Comparison of ENCODE assay signal across 7 mouse cellular contexts in the genomic region with DNA sequence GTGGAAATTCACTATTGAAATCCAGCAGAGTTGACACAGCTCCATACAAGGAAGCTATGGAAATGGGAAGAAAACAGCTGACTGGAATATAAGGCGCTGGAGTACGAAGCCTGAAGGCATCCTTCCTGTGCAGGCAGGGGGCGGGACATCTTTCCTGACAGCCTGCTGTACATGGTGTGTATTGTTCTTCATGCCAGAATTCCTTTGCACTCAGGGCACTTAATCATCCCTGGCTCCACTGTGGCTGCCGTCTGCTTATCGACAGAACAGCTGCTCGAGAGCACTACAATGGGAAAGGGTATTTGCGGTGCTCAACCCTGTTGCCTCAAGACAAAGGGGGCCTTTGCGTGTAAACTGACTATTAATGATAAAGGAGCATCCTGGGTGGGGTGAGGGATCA. TPM values are rescaled to one million over a fixed set of nuclear protein-coding genes. Genes with fewer than 3 reads are reported as not detected.
DNase-seq lines count a peak whose midpoint lies in the region; ATAC-seq lines count a peak whose summit lies in the region.

No protein-coding gene starts in this region.

- 5% methylated on average over 8 of the region's 8 CpGs for WGBS in heart, embryonic 15.5 days
- 27% methylated on average over 8 of the region's 8 CpGs for WGBS in midbrain, embryonic 14.5 days

- H3K9me3 ChIP-seq in heart, embryonic 15.5 days (replicated peaks), result no peaks in the 10 kb centered on the region
- no peaks in the 10 kb centered on the region for H3K9me3 ChIP-seq in midbrain, embryonic 14.5 days (ENCODE audit: control insufficient read depth, low read length)

- H3K4me2 ChIP-seq in heart, embryonic 15.5 days, result 0 out of 2 replicates have a peak overlapping the region, but pooled peaks have one; percentile 14
- H3K4me2 ChIP-seq in midbrain, embryonic 14.5 days (ENCODE audit: low read length), result no peak overlapping the region

- DNase-seq in Muller cell, postnatal 12 days (ENCODE audit: inconsistent ontology term), result peak; percentile 36
- DNase-seq in R1 (ENCODE audit: low read depth, low spot score), result peak; percentile 25
- DNase-seq in kidney, postnatal 14 days, result peak; percentile 68
- peak; percentile 64 for DNase-seq in midbrain, embryonic 14.5 days
- DNase-seq in testis, postnatal 14 days (ENCODE audit: low spot score), result no peak
- DNase-seq in spleen, postnatal 4 days (ENCODE audit: low spot score in 2 of 2), result no peak

- no peaks in the 10 kb centered on the region for H3K27me3 ChIP-seq in heart, embryonic 15.5 days
- H3K27me3 ChIP-seq in midbrain, embryonic 14.5 days (ENCODE audit: control insufficient read depth, insufficient read depth, low read length), result no peaks in the 10 kb centered on the region

- no peak overlapping the region for H3K9ac ChIP-seq in heart, embryonic 15.5 days
- no peak overlapping the region for H3K9ac ChIP-seq in midbrain, embryonic 14.5 days (replicated peaks; ENCODE audit: low read length)

- no peak overlapping the region for H3K27ac ChIP-seq in heart, embryonic 15.5 days
- 0 out of 2 replicates have a peak overlapping the region, but pooled peaks have one; percentile 8 for H3K27ac ChIP-seq in midbrain, embryonic 14.5 days (replicated peaks; ENCODE audit: low read depth, low read length)

- no peaks in the 10 kb centered on the region for H3K36me3 ChIP-seq in heart, embryonic 15.5 days
- no peaks in the 10 kb centered on the region for H3K36me3 ChIP-seq in midbrain, embryonic 14.5 days (ENCODE audit: control insufficient read depth, insufficient read depth, low read length)

- peaks cover 7% of the 10 kb centered on the region for H3K4me1 ChIP-seq in heart, embryonic 15.5 days (replicated peaks)
- H3K4me1 ChIP-seq in midbrain, embryonic 14.5 days (ENCODE audit: control insufficient read depth, insufficient read depth, low read length), result no peaks in the 10 kb centered on the region

- ATAC-seq in heart, embryonic 15.5 days (replicated peaks; ENCODE audit: insufficient number of reproducible peaks, insufficient read depth, low FRiP score, low read depth), result peak; percentile 69
- ATAC-seq in midbrain, embryonic 14.5 days (ENCODE audit: low FRiP score, low TSS enrichment), result no peak

- no peak overlapping the region for H3K4me3 ChIP-seq in heart, embryonic 15.5 days
- no peak overlapping the region for H3K4me3 ChIP-seq in midbrain, embryonic 14.5 days (replicated peaks; ENCODE audit: low read depth, low read length)

RNA-seq across cellular contexts. Expression of a gene that starts 33.0 kb away (rescaled TPM):
- 2.6 and 3.5 TPM in 2 replicates for polyA plus RNA-seq in heart, embryonic 15.5 days (2015; fragmentation: Nextera tagmentation; extraction: Ambion mirVana)
- polyA plus RNA-seq in midbrain, embryonic 14.5 days (2014; fragmentation: Nextera tagmentation; extraction: Ambion mirVana), result 14.7 and 16.7 TPM in 2 replicates

Comparison
In these comparisons a context has a peak if more than half of its experiments do, and no peak if none do; other contexts are left out.
1. DNase-seq: peak in Muller cell, postnatal 12 days (single experiment), R1 (single experiment), kidney, postnatal 14 days (single experiment) and midbrain, embryonic 14.5 days (single experiment); none in testis, postnatal 14 days (single experiment) and spleen, postnatal 4 days (0 of 2).